Mouse (Mus musculus): ENCODE measurements at regions not wholly inside any gene's neighbourhood (a gene's known extent, or its start where the extent isn't known, plus 50 kb on each side); places are given as distances from the start of the nearest gene placed in this dataset.

DNA sequence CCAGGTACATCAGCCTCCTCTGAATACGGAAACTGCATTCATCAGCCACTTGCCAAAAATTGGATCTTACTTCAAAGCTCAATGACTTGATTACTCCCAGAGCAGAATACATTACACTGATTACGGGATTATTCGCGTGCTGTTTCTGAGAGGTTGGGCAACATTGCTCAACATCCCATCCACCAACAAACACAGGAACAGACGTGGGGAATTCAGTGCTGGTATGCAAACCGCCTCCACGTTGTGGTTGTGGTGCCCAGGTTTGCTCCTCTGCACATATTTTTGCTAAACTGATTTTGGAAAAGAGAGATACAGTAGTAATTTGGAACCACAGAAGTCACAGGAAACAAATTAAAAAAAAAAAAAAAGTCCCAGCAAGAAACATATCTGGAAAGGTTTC is 266.9 kb downstream of the Dhx15 start:
- no peak for TF ChIP-seq CTCF (IDR thresholded peaks at IDR 0.05; ENCODE audit: extremely low read depth, insufficient read depth, insufficient read length, insufficient replicate concordance)
- TF ChIP-seq POLR2A (IDR thresholded peaks at IDR 0.05; ENCODE audit: low read depth, low read length) = no peak
